Mouse (Mus musculus) brain, embryonic 14.5 days (tissue): ENCODE measurements at regions not wholly inside any gene's neighbourhood (a gene's known extent, or its start where the extent isn't known, plus 50 kb on each side); places are given as distances from the start of the nearest gene placed in this dataset.

Source experiments
- CTCF ChIP-seq: fragments of 200-500 bp; IDR thresholded peaks from 2 replicates; pipeline ENCODE4 v1.5.1; 2012; ENCODE audit warnings: inconsistent platforms, mild to moderate bottlenecking, moderate library complexity, borderline replicate concordance; ENCODE audit not compliant: insufficient read depth, insufficient read length; ENCODE audit errors: extremely low read depth
- POLR2A ChIP-seq: fragments of 200-500 bp; IDR thresholded peaks from 2 replicates; pipeline ENCODE4 v1.6.1; 2012; ENCODE audit warnings: mild to moderate bottlenecking, inconsistent platforms, borderline replicate concordance; ENCODE audit not compliant: poor library complexity, insufficient read depth, insufficient read length, severe bottlenecking; ENCODE audit errors: extremely low read depth

DNA sequence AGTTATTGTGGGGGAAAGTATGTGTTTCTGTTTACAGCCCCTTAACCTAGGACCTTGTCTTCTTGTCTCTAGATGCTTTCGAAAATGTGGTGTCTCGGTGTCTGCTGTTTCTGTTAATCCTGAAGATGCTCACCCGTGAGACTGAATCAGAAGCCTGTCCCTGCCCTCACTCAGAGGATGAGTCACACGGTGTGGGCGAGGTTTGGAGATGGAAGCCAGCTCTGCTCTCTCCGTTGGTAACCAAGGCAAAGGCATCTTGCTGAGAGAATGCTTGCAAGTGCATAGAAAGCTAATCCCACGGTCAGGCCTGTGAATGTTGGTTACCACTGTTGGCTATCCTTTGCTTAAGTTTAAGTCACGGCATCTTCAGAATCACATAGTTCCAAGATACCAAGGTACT, 72.9 kb upstream of the Scel start:
- TF ChIP-seq POLR2A (no peak), CTCF (no peak)
